Mouse (Mus musculus) 3134 (cell line): ENCODE data around the gene Fbxw5.
"Not testable (repeated sequence)": the region's sequence is repeated elsewhere in the genome, so short reads cannot be mapped to it uniquely, and the experiment has no call there.

Source experiments
- DNase-seq: peaks from one replicate; pipeline ENCODE4 v3.0.0-alpha.2; 2011; ENCODE audit warnings: low spot score; ENCODE audit not compliant: insufficient read length; ENCODE audit errors: extremely low read depth

Gene Fbxw5

GRCm38 (mm10) chr2:25506964-25507363 lies 6.4 kb downstream of the Fbxw5 start:
- no peak for DNase-seq

GRCm38 (mm10) chr2:25509912-25510311 lies 9.4 kb downstream of the Fbxw5 start:
- DNase-seq: no peak

GRCm38 (mm10) chr2:25526510-25527302 lies 26.2 kb downstream of the Fbxw5 start:
- no peak for DNase-seq

- no peak for DNase-seq
Observed at GRCm38 (mm10) chr2:25533707-25534106, 33.2 kb downstream of the Fbxw5 start.

- DNase-seq: peak; percentile 83
Observed at GRCm38 (mm10) chr2:25534178-25534865, 33.8 kb downstream of the Fbxw5 start.

- DNase-seq: no peak
Observed at GRCm38 (mm10) chr2:25534866-25535182, 34.3 kb downstream of the Fbxw5 start.

- DNase-seq: no peak
Observed at GRCm38 (mm10) chr2:25536531-25536930, 36.0 kb downstream of the Fbxw5 start.

- DNase-seq: peak; percentile 77
Observed at GRCm38 (mm10) chr2:25540541-25540948, 40.0 kb downstream of the Fbxw5 start.

GRCm38 (mm10) chr2:25541644-25542367 lies 41.3 kb downstream of the Fbxw5 start:
- peak; percentile 34 for DNase-seq

- no peak for DNase-seq
Observed at GRCm38 (mm10) chr2:25545996-25546810, 45.7 kb downstream of the Fbxw5 start.

- peak; percentile 99 for DNase-seq
Observed at GRCm38 (mm10) chr2:25546811-25547491, 46.4 kb downstream of the Fbxw5 start, which contains the start of gene Traf2. TSS of gene Traf2 (minus strand) at chr2:25546940.

GRCm38 (mm10) chr2:25549021-25549991 lies 48.8 kb downstream of the Fbxw5 start:
- DNase-seq: peak; percentile 72

- peak; percentile 56 for DNase-seq
Observed at GRCm38 (mm10) chr2:25551186-25551585, 50.6 kb downstream of the Fbxw5 start.

- not testable (repeated sequence) for DNase-seq
Observed at GRCm38 (mm10) chr2:25553171-25553786, 52.7 kb downstream of the Fbxw5 start.
